Mouse (Mus musculus): ENCODE measurements around the gene Ccdc34.

Ccdc34 gene

GRCm38 (mm10) chr2:110214278-110214677 lies 196.7 kb downstream of the Ccdc34 start:
- no peak for DNase-seq (ENCODE audit: low read depth, low spot score)

- DNase-seq (ENCODE audit: low read depth, low spot score) = no peak
Observed at GRCm38 (mm10) chr2:110214991-110215684, 197.5 kb downstream of the Ccdc34 start.

- DNase-seq (ENCODE audit: low read depth, low spot score) = no peak
Observed at GRCm38 (mm10) chr2:110215685-110216058, 198.1 kb downstream of the Ccdc34 start.

DNA sequence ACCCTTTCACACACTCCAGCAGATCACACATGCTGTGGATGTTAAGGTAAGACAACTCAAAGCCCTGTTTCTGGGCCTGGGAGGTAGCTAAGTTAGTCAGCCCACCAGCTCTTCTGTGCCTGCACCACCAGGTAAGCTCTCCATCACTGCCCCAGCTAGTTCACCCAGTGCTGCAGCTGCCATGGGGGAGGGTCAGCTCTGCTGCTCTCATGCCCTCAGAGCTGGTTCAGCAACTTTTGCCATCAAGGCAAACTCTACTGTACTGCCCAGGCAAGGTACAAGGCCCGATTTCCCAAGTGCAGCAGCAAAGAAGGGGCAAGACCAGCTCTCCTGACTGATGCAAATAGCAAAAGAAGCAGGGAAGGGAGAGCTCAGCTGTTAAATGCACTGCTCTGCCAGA lies 202.9 kb downstream of the Ccdc34 start:
- DNase-seq (ENCODE audit: low read depth, low spot score) = no peak

GRCm38 (mm10) chr2:110222793-110223192 lies 205.2 kb downstream of the Ccdc34 start:
- DNase-seq (ENCODE audit: low read depth, low spot score) = no peak

Data from mesoderm, embryonic 11.5 days (tissue).